Mouse (Mus musculus): Measurements from ENCODE around the gene Fau. TPM values are rescaled to one million over a fixed set of nuclear protein-coding genes. Genes with fewer than 3 reads are reported as not detected.

Fau gene
- total RNA-seq, 2 experiments from 2014 or later, result 1,985 to 2,077 TPM

DNA sequence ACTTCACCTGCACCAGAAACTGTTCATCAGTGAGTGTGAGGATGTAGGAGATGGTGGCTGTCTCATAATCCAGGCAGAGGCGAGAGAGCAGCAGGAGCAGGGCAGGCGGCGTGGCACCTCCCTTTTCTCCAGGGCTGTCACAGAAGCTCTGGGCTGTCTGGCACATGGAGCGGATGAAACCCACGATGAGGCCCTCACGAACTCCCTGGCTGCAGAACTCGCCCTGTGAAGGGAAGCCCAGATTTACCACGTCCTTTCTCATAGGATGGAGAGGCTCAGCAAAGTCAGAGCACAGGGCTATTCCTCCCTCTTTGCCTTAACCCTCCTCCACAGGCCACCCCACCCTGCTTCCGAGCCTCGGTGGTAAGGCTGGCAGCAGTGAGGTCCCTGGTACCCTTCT lies 12.2 kb downstream of the Fau start:
- no peak for ATAC-seq (ENCODE audit: poor library complexity, severe bottlenecking)

DNA sequence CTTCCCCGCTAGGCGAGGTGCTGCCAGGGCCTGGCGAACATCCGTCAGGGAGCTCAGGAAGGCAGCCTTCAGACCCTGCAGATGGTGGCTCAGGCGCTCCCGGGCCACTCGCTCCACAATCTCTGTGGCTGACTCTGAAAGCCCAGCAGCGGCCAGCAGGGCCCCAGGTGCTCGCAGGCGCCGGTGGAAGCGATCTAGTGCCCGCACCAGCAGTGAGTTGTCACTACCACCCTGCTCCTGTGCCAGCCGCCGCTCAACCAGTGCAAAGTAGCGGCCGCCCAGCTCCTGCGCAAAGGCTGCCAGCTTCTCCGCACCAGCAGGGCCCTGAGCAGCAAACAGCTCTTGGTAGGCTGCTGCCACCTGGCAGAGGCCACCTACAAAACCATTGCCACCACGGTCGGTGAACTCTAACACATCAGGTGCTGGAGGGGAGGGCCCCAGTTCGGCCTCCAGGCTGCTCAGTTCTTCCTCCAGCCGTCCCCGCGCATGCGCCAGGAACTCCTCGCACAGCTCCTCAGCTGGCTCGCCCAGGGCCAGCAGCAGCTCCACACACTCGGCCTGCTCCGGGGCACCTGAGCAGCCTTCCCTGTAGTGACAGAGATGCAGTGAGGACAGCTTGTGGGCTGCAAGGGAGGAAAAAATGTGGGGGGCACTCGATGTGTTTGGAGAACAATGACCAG lies 13.1 kb downstream of the Fau start:
- ATAC-seq (ENCODE audit: poor library complexity, severe bottlenecking), result no peak

DNA sequence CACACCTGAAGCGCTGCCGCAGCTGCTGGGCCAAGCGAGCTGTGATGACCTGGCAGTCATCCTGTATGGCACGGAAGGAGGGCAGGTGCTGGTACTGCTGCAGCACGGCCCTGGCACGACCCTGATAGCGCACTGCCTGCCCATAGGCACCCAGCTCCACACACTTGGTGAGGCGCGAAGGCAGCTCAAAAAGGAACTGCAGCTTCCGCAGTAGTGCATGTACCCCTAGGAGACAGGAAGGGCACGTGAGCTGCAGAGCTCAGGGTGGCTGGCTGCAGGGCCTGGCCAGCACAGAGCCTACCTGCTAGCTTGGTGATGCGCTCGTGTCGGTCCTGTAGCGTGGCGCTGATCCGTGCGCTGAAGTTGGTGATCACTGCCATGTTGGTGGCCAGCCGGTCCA lies 13.6 kb downstream of the Fau start:
- no peak for ATAC-seq (ENCODE audit: poor library complexity, severe bottlenecking)

DNA sequence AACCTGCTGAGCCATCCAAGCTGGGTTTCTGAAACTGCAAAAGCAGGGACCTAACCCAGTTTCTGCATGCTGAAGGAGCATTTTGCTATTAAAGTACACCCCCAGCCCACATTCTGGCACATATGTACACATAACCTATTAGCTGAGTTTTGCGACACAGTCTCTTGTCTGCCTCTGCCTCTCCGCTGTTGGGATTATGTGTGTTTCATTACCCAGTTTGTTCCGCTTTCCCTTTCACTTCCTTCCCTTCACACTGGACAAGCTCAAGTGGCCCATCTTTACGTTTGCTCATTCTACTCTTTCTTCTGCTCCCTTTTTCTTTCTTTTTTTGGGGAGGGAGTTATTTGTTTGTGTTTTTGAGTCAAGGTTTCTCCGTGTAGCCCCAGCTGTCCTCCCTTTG lies 16.2 kb downstream of the Fau start:
- peak; percentile 57 for ATAC-seq (ENCODE audit: poor library complexity, severe bottlenecking)

DNA sequence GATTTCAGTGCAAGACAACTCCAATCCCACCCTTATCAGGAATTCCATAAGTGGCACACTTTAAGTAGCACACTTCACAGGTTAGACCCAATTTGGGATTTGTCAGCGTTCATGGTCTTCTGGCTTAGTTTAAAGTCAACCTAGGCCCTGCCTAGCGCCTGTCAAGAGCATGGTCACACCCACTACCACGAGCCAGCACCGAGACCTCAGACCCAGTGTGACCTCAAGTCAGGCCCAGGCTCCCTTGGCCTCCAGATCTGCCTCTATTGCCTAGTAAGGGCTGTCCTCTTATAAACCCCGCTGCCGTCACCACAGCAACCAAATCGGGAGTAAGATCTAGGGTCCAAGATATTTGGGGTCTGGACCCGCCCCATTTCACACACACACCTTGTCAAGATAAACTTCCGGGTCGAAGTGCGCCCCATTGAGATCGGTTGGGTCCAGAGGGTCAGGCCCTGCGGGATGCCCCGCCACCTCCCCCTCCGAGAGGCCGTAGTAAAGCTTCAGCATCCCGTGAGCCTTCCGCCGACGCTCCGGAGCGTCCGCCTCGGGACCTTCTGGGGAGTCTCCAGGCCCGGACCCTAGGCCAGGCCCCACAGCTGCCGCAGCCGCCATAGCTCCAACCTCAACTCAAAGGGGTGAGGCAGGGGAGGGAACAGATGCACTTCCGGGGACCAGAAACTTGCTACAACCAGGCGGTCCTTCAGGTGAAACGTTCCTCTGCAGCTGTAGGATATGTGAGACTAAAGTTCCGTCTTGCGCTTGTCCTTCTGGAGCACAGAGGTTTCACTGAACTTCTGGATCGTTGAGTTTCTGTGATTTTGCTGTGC lies 19.1 kb downstream of the Fau start, which contains the start of gene Vps51:
Vps51 (minus strand) TSS at position 668 of the 830 bp plus-strand sequence.
- ATAC-seq (ENCODE audit: poor library complexity, severe bottlenecking), result peak; percentile 97

DNA sequence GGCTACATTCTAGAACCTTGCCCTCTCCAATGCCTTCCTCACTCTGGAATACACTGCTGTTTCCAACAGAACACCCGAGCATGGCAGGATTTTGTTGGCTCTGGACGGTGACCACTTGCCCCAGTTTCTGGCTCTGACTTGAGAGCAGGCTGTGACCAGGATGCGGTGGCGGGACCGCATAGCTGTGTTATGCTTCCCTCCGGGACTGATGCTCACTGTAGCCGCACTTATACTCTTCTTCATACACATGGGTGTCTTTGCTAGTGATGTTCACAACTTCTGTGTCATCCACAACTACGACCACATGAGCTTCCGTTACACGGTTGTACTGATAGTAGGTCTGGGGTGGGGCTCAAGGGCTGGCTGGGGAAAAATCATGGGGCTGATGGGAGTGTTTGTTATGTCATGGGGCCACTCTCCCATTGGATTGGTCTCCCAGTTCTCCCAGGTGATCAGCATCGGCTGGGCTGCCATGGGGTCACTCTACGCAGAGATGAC lies 22.4 kb downstream of the Fau start, which contains the start of gene Tmem262:
Tmem262 (plus strand) TSS at position 51 of the 498 bp plus-strand sequence.
- no peak for ATAC-seq (ENCODE audit: poor library complexity, severe bottlenecking)

DNA sequence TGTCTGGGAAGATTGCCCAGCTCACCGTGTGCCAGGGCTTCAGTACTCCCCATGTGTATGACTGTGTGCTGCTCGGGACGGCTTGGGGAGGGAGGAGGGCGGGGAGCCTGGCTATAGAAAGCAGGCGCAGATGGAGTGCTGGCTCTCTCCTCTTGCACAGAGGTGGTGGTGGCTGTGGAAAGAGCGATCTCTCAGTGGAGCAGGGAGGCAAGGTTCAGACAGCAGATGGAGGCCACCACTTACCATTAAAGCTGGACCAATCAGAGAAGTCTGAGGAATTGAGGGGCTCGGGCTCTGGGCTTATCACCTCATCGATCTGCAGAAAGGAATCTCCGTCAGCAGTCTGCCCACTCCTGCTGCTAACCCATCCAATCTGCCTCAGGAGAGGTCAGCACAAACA lies 24.5 kb downstream of the Fau start, which contains the start of gene Gm28374:
Gm28374 (minus strand) TSS at position 101 of the 400 bp plus-strand sequence.
- ATAC-seq (ENCODE audit: poor library complexity, severe bottlenecking), result no peak

DNA sequence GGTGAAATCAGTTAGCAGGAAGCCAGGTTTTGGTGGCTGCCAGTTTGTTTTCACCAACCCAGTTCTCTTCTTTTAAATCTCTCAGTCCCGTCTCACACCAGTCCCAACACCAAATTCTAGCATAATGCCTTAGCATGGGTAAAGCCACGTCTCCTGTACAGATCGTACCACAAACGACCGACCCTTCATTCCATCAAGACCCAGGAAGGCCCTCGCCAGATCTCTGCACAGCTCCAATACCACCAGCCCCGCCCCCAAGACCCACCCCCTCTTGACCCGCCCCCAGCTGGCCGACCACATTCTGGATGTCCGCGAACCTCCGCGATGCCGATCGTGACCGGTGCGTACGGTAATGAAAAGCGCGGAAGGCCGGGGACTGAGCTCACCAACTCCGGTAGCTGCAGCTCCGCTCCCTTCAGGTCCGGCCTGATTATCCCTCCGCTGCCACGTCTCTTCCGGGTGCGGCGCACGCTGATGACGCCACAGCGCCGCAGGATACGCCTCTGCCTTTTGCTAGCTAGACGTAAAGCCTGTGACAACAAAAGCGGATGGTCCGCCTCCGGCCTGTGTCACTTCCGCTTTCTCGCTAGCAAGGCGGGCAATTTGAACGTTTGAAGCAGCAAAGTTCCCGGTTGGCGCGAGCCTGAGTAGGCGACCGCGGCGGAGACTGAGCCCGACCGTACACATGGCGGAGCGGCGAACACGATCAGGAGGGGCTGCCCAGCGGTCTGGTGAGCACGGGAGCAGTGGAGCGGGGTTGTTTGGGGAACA lies 27.0 kb downstream of the Fau start, which contains the start of the genes Zfpl1 and Cdca5:
Zfpl1 (minus strand) TSS at position 479 of the 771 bp plus-strand sequence.
Cdca5 (plus strand) TSS at position 506 of the 771 bp plus-strand sequence.
- peak; percentile 97 for ATAC-seq (ENCODE audit: poor library complexity, severe bottlenecking)

DNA sequence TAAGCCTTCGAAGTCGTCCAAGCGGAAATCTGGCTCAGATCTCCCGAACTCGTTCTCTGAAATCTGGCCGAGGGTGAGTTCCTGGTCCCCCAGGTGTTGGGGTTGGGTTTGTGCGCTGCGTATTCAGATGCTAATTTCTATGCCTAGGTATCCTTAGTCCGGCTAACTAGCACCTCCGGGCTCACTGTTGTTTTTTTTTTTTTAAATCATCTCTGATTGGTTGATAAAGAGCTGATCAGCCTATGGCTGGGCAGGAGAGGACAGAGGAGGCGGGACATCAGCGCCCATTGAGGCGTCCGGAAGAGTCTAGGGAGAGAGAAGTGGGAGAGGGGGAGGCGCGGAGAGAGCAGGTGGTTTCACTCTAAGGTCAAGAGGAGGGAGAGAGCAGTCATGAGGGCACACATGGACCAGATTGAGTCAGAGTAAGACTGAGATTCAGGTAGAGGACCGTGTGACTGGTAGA lies 27.8 kb downstream of the Fau start:
- ATAC-seq (ENCODE audit: poor library complexity, severe bottlenecking), result peak; percentile 77

DNA sequence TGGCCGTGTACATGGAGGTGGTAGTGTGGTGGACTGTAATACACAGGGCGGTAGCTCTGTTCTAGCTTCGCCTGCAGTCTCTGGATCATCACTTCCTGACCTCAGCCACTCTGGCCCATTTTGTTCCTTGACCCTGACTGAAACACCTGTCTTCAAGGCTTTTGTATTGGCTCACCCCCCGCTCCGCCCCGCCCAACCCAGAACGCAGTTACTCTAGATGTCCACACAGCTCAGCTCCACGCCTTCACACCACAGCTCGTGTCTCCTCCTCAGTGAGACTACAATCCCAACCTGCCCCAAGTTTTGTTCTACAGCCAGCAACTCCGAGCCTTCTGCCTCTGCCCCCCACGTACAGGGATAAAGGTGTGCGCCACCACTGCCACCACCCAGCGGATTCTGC lies 31.2 kb downstream of the Fau start:
- no peak for ATAC-seq (ENCODE audit: poor library complexity, severe bottlenecking)

DNA sequence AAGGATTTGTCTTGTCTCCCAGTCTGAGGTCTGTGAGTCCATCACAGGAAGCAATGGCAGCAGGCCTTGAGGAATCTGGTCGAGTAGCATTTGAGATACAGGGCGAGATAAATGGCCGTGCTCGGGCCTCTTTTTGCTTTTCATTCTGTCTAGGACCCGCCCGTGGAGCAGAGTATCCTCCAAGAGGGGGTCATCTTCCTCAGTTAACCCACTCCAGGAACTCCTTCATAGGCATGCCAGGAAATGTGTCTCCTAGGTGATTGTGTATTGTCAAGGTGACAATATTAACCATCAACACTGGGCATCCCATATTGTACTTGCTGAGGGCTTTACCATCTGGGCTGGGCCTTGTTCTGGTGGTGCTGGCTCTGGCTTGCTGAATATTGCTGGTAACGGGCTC lies 36.5 kb downstream of the Fau start, which contains the start of gene AC131692.1:
AC131692.1 (plus strand) TSS at position 301 of the 400 bp plus-strand sequence.
- no peak for ATAC-seq (ENCODE audit: poor library complexity, severe bottlenecking)

DNA sequence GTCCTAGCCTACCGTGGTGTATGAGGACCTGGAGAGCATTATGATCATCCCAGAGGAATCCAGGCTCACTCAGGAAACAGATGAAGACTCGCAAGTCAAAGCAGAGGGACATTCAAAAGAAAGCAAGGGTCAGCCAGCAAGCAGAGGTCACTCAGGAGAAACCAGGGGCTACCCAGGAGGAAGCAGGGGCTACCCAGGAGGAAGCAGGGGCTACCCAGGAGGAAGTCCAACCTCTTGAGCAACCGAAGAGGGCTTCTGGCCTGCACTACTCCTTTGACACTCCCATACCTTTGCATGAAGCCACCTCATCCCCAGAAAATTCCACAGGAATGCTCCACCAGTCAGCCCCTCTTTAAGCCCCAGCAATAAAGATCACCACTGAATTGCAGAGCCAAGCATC lies 40.2 kb downstream of the Fau start:
- peak; percentile 72 for ATAC-seq (ENCODE audit: poor library complexity, severe bottlenecking)

DNA sequence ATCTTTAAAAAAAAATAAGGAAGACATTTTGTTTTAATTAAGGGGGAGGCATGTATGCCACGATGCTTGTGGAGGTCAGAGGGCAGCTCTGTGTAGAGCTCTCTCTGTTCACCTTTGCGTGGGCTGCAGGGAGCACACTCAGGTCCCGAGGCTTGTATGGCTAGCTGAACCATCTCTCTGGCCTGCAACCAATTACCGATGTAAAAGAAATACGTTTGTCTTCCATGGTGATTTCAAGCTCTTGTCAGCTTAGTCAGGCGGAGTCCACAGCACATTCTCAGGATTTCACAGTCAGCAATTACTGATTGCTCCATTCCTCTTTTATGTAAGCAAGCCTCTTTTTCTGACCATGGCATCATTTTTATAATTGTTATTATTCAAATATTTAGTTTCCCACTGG lies 43.5 kb downstream of the Fau start:
- no peak for ATAC-seq (ENCODE audit: poor library complexity, severe bottlenecking)

DNA sequence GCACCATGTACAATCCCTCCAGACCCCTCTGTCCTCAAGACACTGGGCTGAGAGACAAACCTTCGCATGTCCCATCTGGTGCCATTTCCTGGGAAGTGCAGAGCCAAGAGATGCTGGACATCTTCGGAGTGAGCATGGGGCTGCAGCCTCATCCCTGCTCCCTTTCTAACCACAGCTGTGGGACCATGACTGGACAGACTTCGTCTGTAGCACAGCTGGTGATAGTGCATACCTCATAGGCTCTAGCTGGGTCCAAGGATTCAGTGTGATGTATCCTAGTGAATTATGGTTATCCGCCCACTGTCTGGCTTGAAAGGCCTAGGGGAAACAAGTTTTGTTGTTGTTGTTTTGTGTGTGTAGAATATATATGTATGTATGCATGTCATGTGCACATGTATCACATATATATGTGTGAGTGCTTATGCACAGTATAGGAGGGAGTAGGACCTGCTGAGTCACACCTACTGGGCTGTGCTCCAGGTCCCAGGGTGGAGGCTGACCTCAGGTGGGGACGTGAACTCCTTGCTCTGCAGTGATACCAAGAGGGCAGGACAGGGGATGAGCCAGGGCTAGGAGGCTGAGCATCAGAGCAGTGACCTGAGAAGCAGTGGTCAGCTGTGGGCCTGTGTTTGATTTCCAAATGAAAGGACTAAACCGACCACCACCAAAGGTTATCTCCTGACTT lies 44.7 kb downstream of the Fau start:
- no peak for ATAC-seq (ENCODE audit: poor library complexity, severe bottlenecking)

DNA sequence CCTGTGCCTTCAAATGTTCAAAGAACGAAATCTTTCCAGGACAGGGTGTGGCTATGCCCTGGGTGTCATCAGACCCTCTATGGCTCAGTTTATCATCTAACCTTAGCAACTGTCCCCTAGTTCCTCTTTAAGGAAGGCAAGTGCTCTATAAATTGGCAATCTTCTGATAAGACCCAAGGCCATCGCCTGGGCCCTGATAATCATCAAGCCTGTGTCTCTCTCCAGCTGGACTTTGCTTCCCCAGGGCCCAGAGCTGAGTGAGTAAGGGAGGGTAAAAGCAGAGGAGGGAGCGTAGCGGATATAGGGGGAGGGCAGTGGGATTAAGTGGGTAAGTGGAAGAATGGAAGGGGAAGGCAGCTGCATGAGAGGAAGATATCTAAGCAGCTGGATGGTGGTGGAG lies 46.8 kb downstream of the Fau start:
- ATAC-seq (ENCODE audit: poor library complexity, severe bottlenecking), result 0 out of 2 replicates have a peak, but pooled peaks have one; percentile 38

DNA sequence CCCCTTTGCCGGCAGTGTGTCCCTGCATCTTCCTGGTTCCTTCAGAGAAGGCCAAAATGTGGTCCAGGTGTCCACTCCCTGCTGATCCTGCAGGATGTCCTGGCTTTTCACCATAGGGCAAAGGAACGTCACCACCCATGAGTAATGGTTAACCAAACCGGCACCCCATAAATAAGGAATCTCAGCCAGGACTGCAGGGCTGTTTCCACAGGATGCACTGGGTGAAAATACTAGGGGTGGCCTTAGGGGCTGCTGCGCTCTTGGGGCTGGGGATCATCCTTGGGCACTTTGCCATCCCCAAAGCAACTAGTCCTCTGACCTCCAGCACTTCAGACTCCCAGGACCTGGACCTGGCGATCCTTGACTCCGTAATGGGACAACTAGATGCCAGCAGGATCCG lies 47.9 kb downstream of the Fau start, which contains the start of gene Naaladl1:
Naaladl1 (plus strand) TSS at position 197 of the 400 bp plus-strand sequence.
- ATAC-seq (ENCODE audit: poor library complexity, severe bottlenecking), result no peak
